Mouse (Mus musculus): Measurements from ENCODE around the gene Stoml1. TPM values are rescaled to one million over a fixed set of nuclear protein-coding genes. Genes with fewer than 3 reads are reported as not detected.

Stoml1 gene
- polyA plus RNA-seq, 1 experiment = 13.4 TPM

DNA sequence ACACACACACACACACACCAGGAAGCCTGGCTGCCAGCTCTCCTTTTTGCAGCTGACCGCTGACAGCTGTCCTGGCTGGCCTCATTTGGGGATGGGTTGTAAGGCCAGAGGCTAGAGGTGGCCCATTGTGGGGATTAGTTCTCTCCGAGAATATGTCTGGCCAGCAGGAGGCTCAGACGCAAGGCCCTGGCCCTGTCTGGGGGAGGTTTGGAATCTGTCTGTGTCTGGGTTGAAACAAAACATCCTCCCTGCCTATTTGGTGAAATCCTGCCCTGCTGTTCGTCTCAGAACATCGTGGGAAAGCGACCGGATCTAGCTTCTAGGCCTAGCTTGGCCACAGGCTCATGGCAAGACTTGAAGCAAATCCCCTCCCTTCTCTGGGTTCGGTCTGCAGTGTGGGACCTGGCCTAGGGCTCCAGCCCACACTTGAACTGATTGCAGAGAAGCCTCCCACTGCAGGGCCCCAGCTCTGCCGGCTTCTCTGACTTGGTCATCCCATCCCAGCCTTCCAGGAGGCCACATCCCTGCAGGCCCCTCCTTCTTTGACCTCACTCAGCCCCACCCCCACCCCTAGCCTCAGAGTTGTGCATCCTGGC lies 42.9 kb downstream of the Stoml1 start:
- Histone ChIP-seq H3ac (ENCODE audit: control insufficient read depth, insufficient read length, low read depth) (no peak overlapping the region), H3K36me3 (ENCODE audit: control insufficient read depth, insufficient read depth) (no peaks in the 10 kb centered on the region), H3K27me3 (ENCODE audit: control insufficient read depth, insufficient read depth, insufficient read length) (no peaks in the 10 kb centered on the region), H3K79me3 (ENCODE audit: low read depth) (no peaks in the 10 kb centered on the region), H3K79me2 (ENCODE audit: control insufficient read depth, insufficient read depth) (no peaks in the 10 kb centered on the region), H3K4me3 (ENCODE audit: insufficient read depth, poor library complexity, severe bottlenecking) (no peak overlapping the region)
- TF ChIP-seq USF1 (IDR thresholded peaks at IDR 0.05; ENCODE audit: low read depth) = no peak
- no peak for TF ChIP-seq MYOG (IDR thresholded peaks at IDR 0.05; ENCODE audit: control insufficient read depth, extremely low read depth, insufficient read length)
- no peak for TF ChIP-seq CEBPB (IDR thresholded peaks at IDR 0.05; ENCODE audit: low read depth)
- TF ChIP-seq CTCF (IDR thresholded peaks at IDR 0.05; ENCODE audit: control insufficient read depth, insufficient read depth, insufficient read length) = no peak
- TF ChIP-seq MYOD1 (IDR thresholded peaks at IDR 0.05; ENCODE audit: control insufficient read depth, insufficient read length, low read depth) = no peak
- no peak for TF ChIP-seq FOSL1 (IDR thresholded peaks at IDR 0.05; ENCODE audit: insufficient read depth, low read length, poor library complexity, severe bottlenecking)
- TF ChIP-seq MAX (IDR thresholded peaks at IDR 0.05) = no peak

DNA sequence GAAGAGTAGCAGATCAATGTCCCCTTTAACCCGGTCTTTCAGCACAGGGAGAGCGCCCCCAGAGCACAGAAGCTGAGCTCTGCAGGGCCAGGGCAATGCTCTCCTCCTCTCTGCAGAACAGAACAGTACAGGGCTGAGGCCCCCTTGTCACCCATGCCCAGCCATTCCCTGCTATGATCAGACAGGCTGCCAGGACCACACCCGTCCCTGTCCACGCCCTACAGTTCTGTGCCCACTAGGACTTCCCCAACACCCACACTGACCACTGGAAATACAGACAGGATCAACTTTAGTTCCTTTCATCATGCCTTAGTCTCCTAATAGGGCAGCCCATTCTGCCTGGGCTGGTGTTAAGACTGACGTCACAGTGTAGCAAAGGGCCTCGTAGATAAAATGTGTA lies 44.1 kb downstream of the Stoml1 start:
- no peaks in the 10 kb centered on the region for H3K36me3 ChIP-seq (ENCODE audit: control insufficient read depth, insufficient read depth)
- no peaks in the 10 kb centered on the region for H3K27me3 ChIP-seq (ENCODE audit: control insufficient read depth, insufficient read depth, insufficient read length)
- no peak for TF ChIP-seq CTCF (IDR thresholded peaks at IDR 0.05; ENCODE audit: control insufficient read depth, insufficient read depth, insufficient read length)
- TF ChIP-seq MYOD1 (IDR thresholded peaks at IDR 0.05; ENCODE audit: control insufficient read depth, insufficient read length, low read depth) = no peak
- TF ChIP-seq CEBPB (IDR thresholded peaks at IDR 0.05; ENCODE audit: low read depth) = no peak
- no peak for TF ChIP-seq USF1 (IDR thresholded peaks at IDR 0.05; ENCODE audit: low read depth)
- TF ChIP-seq MYOG (IDR thresholded peaks at IDR 0.05; ENCODE audit: control insufficient read depth, extremely low read depth, insufficient read length) = no peak
- no peak for TF ChIP-seq MAX (IDR thresholded peaks at IDR 0.05)
- TF ChIP-seq FOSL1 (IDR thresholded peaks at IDR 0.05; ENCODE audit: insufficient read depth, low read length, poor library complexity, severe bottlenecking) = no peak
- H3K4me3 ChIP-seq (ENCODE audit: insufficient read depth, poor library complexity, severe bottlenecking) = no peak overlapping the region
- no peaks in the 10 kb centered on the region for H3K79me3 ChIP-seq (ENCODE audit: low read depth)
- no peaks in the 10 kb centered on the region for H3K79me2 ChIP-seq (ENCODE audit: control insufficient read depth, insufficient read depth)
- H3ac ChIP-seq (ENCODE audit: control insufficient read depth, insufficient read length, low read depth) = no peak overlapping the region

DNA sequence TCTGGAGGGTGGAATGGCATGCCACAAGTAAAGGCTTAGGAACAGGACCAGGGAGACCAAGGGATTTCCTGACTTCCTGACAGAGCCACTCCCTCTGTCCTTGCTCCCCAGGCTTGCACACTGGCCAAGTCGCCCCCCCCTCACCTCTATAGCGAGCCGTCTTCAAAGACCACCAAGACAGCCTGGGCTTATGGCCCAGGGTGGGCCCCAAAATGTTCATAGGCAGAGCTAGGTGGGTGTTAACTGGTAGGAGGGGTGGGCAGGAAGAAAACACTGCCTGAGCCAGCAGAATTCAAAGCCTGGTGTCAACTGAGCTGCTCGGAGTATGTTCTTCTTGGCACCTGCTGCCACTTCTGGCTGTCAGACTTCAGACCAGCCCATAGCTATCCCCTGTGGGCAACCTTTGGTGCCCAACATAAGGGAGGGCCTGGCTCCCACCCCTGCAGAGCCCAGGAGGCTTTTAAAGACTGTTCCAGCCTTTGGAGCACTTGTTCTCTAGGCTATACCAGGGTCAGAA lies 45.1 kb downstream of the Stoml1 start:
- TF ChIP-seq USF1 (IDR thresholded peaks at IDR 0.05; ENCODE audit: low read depth) (no peak), MYOD1 (IDR thresholded peaks at IDR 0.05; ENCODE audit: control insufficient read depth, insufficient read length, low read depth) (no peak), MYOG (IDR thresholded peaks at IDR 0.05; ENCODE audit: control insufficient read depth, extremely low read depth, insufficient read length) (no peak), CTCF (IDR thresholded peaks at IDR 0.05; ENCODE audit: control insufficient read depth, insufficient read depth, insufficient read length) (no peak), MAX (IDR thresholded peaks at IDR 0.05) (no peak), FOSL1 (IDR thresholded peaks at IDR 0.05; ENCODE audit: insufficient read depth, low read length, poor library complexity, severe bottlenecking) (no peak), CEBPB (IDR thresholded peaks at IDR 0.05; ENCODE audit: low read depth) (no peak)
- Histone ChIP-seq H3K4me3 (ENCODE audit: insufficient read depth, poor library complexity, severe bottlenecking) (no peak overlapping the region), H3K27me3 (ENCODE audit: control insufficient read depth, insufficient read depth, insufficient read length) (no peaks in the 10 kb centered on the region)

DNA sequence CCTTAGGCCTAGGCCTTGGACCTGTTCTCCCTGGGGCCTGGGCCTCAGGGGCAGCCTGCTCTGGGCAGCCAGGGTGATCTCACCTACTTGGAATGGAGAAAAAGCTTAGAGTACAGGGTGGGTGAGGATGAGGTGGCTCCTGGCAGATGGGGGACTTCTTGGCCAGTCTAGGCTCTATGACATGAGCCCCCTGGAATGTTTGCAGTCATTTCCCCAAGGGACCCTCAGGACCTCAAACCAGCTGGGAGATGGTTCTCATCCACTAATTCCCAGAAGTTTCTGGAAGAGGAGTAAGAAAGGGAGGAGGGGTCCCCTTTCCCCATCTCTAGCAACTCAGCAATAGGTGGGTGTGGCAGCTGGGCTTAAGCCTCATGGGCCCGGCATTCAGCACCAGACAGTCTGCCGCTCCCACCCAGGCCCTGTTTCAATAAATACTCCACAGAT lies 46.4 kb downstream of the Stoml1 start:
- Histone ChIP-seq H3K36me3 (ENCODE audit: control insufficient read depth, insufficient read depth) (no peaks in the 10 kb centered on the region), H3K4me3 (ENCODE audit: insufficient read depth, poor library complexity, severe bottlenecking) (no peak overlapping the region), H3ac (ENCODE audit: control insufficient read depth, insufficient read length, low read depth) (no peak overlapping the region), H3K27me3 (ENCODE audit: control insufficient read depth, insufficient read depth, insufficient read length) (no peaks in the 10 kb centered on the region), H3K79me3 (ENCODE audit: low read depth) (no peaks in the 10 kb centered on the region), H3K79me2 (ENCODE audit: control insufficient read depth, insufficient read depth) (no peaks in the 10 kb centered on the region)
- TF ChIP-seq MYOD1 (IDR thresholded peaks at IDR 0.05; ENCODE audit: control insufficient read depth, insufficient read length, low read depth) (peak; percentile 27), USF1 (IDR thresholded peaks at IDR 0.05; ENCODE audit: low read depth) (no peak)

More for the DNA sequence above, 45.1 kb downstream of the Stoml1 start:
- Histone ChIP-seq H3ac (ENCODE audit: control insufficient read depth, insufficient read length, low read depth) (no peak overlapping the region), H3K79me3 (ENCODE audit: low read depth) (no peaks in the 10 kb centered on the region), H3K36me3 (ENCODE audit: control insufficient read depth, insufficient read depth) (no peaks in the 10 kb centered on the region), H3K79me2 (ENCODE audit: control insufficient read depth, insufficient read depth) (no peaks in the 10 kb centered on the region)

DNA sequence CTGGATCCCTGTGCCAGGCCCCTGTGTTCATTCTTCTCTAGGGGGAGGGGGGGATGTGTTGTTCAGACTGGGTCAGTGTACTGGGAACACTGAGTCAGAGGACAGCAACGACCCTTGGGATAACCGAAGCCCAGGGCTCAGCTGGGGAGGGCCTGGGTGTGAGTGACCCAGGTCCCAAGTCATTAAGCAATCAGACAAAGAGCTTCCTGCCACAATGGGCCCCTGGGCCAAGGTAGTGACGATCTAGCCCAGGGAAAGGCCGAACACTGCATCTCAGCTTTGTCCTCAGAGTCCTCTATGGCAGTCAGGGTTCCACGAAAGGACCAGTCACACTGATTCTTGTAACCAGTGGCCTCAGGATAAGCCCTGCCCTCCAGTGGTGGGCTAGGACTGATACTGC lies 50.2 kb downstream of the Stoml1 start:
- no peaks in the 10 kb centered on the region for H3K27me3 ChIP-seq (ENCODE audit: control insufficient read depth, insufficient read depth, insufficient read length)
- TF ChIP-seq MYOD1 (IDR thresholded peaks at IDR 0.05; ENCODE audit: control insufficient read depth, insufficient read length, low read depth) (no peak), MYOG (IDR thresholded peaks at IDR 0.05; ENCODE audit: control insufficient read depth, extremely low read depth, insufficient read length) (no peak), FOSL1 (IDR thresholded peaks at IDR 0.05; ENCODE audit: insufficient read depth, low read length, poor library complexity, severe bottlenecking) (no peak), CEBPB (IDR thresholded peaks at IDR 0.05; ENCODE audit: low read depth) (no peak), CTCF (IDR thresholded peaks at IDR 0.05; ENCODE audit: control insufficient read depth, insufficient read depth, insufficient read length) (no peak)
- H3K79me3 ChIP-seq (ENCODE audit: low read depth) = no peaks in the 10 kb centered on the region
- no peaks in the 10 kb centered on the region for H3K79me2 ChIP-seq (ENCODE audit: control insufficient read depth, insufficient read depth)
- no peaks in the 10 kb centered on the region for H3K36me3 ChIP-seq (ENCODE audit: control insufficient read depth, insufficient read depth)
- H3ac ChIP-seq (ENCODE audit: control insufficient read depth, insufficient read length, low read depth) = no peak overlapping the region
- no peak overlapping the region for H3K4me3 ChIP-seq (ENCODE audit: insufficient read depth, poor library complexity, severe bottlenecking)

Measured in C2C12 (cell line).